Mouse (Mus musculus): ENCODE measurements around the gene Tab2. TPM values are rescaled to one million over a fixed set of nuclear protein-coding genes. Genes with fewer than 3 reads are reported as not detected.

Tab2 gene
- total RNA-seq, 2 experiments from 2014 or later: 54.9 to 55.7 TPM

Other genes starting within 250 kb of the Tab2 start
- gene Katna1, start 230.2 kb downstream of the Tab2 start, total RNA-seq (2021): 10 to 100 TPM; 11.9 to 16.9 TPM
- 10 to 100 TPM; 76.1 to 83.5 TPM for gene Ginm1, start 163.4 kb downstream of the Tab2 start, total RNA-seq (2021)
- 10 to 100 TPM; 19.4 to 21.2 TPM for gene Ppil4, start 163.3 kb downstream of the Tab2 start, total RNA-seq (2021)
- gene Zc3h12d, start 123.8 kb downstream of the Tab2 start, total RNA-seq (2021): under 1 TPM; 0.17 to 0.25 TPM

All from heart, postnatal 10 days (tissue).